Mouse (Mus musculus) bone marrow, adult 2 months (tissue): ENCODE measurements around the gene Drd1. TPM values are rescaled to one million over a fixed set of nuclear protein-coding genes. Genes with fewer than 3 reads are reported as not detected.

Source experiments
- H3K27ac ChIP-seq: fragments of 200-500 bp; 2 replicates; pipeline ENCODE4 v1.5.1; 2012; ENCODE audit warnings: low read depth, mild to moderate bottlenecking, control low read depth, inconsistent platforms, low read length; ENCODE audit not compliant: control insufficient read depth, poor library complexity, insufficient read depth
- H3K4me1 ChIP-seq: fragments of 200-500 bp; 2 replicates; pipeline ENCODE4 v1.6.1; 2011; ENCODE audit warnings: low read length; ENCODE audit not compliant: control insufficient read depth, insufficient read depth
- H3K4me3 ChIP-seq: fragments of 200-500 bp; replicated peaks from 2 replicates; pipeline ENCODE3; 2011; ENCODE audit warnings: mild to moderate bottlenecking, low read depth, low read length, control low read depth; ENCODE audit not compliant: control insufficient read depth
- CTCF ChIP-seq: fragments of 200-500 bp; IDR thresholded peaks from 2 replicates; pipeline ENCODE4 v1.5.1; 2011; ENCODE audit warnings: low read length, control low read depth; ENCODE audit not compliant: control insufficient read depth, insufficient read depth
- POLR2A ChIP-seq: fragments of 200-500 bp; IDR thresholded peaks from 2 replicates; pipeline ENCODE4 v1.6.1; 2011; ENCODE audit warnings: low read depth, mild to moderate bottlenecking, control low read depth, low read length, borderline replicate concordance; ENCODE audit not compliant: control insufficient read depth
- WGBS: fragments of 180-500 bp; shearing (Covaris S2); methylation state at CpG from one replicate; pipeline ENCODE4 v1.1.7; 2018; 5-methylcytosine and 5-hydroxymethylcytosine counted together
- polyA plus RNA-seq: library from polyadenylated mRNA; stranded (reverse); fragments of >200 nt; gene quantifications from 2 replicates; pipeline ENCODE4 v1.2.4, GENCODE M21; 2011; ENCODE audit warnings: low replicate concordance; ENCODE audit not compliant: missing spikeins, insufficient read depth, insufficient read length

Gene Drd1
- polyA plus RNA-seq, 1 experiment = not detected

DNA sequence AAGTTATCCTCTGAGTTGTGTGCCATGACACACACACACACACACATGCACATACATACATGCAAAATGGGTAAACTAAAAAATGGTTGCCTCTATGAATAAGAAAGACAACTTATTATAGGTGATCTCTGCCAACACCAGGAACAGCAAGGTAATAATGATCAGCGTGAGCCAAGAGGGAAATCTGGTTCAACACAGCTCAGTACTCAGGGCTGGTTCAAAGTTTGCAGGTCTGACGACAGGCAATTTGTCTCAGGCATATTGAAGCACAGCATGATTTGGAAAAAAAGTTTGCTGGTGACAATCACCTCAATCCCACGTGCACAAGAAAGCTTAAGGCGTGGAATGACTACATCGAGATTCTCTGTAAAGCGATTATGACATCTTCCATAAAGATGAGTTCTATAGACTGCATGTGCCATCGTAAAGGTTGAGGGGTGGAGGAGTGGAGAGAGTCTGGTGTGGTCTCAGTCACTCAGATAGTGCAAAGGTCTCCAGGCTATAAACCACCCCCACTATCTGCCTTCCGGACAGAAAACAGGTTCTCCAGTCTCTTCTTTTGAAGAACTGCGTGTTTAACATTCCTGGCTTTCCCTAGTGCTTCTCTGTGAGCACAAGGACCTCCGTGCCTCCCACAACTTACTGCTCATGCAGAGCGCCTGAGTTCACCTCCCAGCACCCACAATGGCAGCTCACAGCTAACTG lies 22.1 kb upstream of the Drd1 start:
- 86% methylated on average over 11 of the region's 11 CpGs for WGBS
- TF ChIP-seq POLR2A (no peak), CTCF (no peak)
- H3K4me1 ChIP-seq = peaks cover 13% of the 10 kb centered on the region

DNA sequence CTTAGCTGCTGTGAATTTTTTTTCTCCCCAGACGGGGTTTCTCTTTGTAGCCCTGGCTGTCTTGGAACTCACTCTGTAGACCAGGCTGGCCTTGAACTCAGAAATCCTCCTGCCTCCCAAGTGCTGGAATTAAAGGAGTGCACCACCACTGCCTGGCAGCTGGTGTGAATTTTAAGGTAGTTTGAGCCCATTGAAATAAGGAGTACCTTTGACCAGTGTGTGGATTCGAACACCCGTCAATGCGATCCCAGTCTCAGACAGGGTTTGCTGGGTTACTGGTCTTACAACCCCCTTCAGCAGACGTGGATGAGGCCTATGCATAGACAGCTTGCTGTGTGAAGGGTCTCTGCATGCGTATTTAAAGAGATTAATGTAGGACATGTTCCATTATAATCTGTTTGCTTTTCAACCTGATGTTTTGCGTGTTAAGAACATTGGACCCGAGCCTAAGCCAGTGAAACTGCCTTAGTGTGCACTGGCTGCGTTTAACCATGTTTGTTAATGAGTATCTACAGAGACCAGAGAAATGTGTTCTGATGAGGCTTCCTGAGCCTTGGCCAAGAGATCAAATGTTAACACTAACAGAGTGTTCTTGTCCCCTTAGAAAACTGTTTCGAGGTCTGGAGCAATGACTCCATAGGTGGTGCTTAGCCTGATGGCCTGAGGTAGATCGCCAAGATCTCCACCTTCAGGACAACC lies 21.4 kb upstream of the Drd1 start:
- no peak overlapping the region for H3K4me3 ChIP-seq
- no peak overlapping the region for H3K27ac ChIP-seq
- WGBS = 81% methylated on average over 11 of the region's 11 CpGs
- H3K4me1 ChIP-seq = peaks cover 13% of the 10 kb centered on the region
- TF ChIP-seq CTCF (no peak), POLR2A (no peak)

More for the DNA sequence above, 22.1 kb upstream of the Drd1 start:
- no peak overlapping the region for H3K27ac ChIP-seq
- no peak overlapping the region for H3K4me3 ChIP-seq

DNA sequence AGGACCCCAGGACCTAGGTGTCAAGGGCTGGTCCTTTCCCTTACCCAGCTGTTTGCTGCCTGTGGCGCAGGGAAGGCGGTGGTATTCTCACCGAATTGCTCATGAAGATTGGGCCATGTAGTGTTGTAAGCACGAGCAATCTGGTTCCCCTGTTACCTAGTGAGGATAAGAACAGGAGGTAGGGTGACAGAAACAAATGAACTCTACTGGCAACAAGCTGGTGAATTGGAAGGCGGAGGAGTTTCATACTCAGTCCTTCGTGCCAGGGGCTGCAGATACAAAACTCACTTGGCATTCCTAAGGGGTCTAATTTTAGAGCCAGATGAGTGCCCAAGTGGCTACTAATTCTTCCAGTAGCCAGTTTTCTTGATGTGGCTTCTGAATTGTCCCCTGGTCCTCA lies 20.5 kb upstream of the Drd1 start:
- H3K4me3 ChIP-seq = no peak overlapping the region
- peaks cover 11% of the 10 kb centered on the region for H3K4me1 ChIP-seq
- no peak overlapping the region for H3K27ac ChIP-seq
- WGBS = 74% methylated on average over 6 of the region's 6 CpGs
- TF ChIP-seq POLR2A = no peak
- TF ChIP-seq CTCF = no peak

DNA sequence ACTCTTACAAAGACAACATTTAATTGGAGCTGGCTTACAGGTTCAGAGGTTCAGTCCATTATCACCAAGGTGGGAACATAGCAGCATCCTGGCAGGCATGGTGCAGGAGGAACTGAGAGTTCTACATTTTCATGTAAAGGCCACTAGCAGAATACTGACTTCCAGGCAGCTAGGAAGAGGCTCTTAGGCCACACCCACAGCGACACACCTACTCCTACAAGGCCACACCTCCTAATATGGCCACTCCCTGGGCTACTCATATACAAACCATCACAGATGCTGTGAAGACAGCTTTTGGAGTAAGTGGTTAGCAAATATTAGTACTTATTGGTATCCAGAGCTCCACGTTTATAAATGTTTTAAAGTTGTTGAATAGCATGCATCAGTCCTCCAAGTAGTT lies 19.9 kb upstream of the Drd1 start:
- TF ChIP-seq POLR2A = no peak
- TF ChIP-seq CTCF = no peak
- 79% methylated on average over 2 of the region's 2 CpGs for WGBS
- H3K4me3 ChIP-seq = no peak overlapping the region
- H3K27ac ChIP-seq = no peak overlapping the region
- H3K4me1 ChIP-seq = peaks cover 11% of the 10 kb centered on the region

DNA sequence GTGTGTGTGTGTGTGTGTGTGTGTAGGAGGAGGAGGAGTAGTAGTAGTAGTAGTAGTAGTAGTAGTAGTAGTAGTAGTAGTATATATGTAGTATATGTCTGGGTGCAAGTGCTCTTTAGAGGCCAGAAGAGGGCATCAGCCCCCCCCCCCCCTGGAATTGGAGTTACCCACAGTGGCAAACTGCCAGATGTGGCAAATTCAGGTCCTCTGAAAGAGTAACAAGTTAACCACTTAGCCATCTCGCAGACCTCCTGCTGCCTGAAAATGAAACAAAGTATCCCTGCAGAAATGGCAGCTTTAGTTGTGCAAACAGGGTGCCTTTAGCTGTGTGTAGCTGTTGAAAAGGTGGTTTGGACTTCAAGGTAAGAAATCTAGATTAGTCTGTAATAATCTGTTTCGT lies 18.0 kb upstream of the Drd1 start:
- no peak overlapping the region for H3K27ac ChIP-seq
- H3K4me1 ChIP-seq = peaks cover 2% of the 10 kb centered on the region
- 36% methylated on average over 2 of the region's 2 CpGs for WGBS
- no peak for TF ChIP-seq POLR2A
- no peak for TF ChIP-seq CTCF
- H3K4me3 ChIP-seq = no peak overlapping the region

DNA sequence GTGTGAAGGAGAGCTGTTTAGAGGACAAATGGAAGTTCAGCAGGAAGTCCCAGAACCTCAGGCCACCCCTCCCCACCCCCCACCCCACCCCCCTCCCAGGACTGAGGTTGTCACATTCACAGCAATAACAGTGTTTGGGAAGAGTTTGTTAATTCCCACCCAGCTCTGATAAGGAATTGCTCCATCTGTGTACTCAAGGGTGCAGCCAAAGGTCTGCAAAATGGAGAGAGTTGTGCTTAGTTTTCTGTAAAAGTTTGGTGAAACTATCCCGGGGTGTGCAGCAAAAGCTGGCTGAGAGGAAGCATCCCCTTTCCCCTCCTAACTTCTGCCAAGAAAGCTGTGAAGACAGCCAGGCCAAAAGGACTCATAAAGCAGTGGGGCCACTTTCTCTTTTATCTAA lies 17.6 kb upstream of the Drd1 start:
- H3K27ac ChIP-seq = no peak overlapping the region

DNA sequence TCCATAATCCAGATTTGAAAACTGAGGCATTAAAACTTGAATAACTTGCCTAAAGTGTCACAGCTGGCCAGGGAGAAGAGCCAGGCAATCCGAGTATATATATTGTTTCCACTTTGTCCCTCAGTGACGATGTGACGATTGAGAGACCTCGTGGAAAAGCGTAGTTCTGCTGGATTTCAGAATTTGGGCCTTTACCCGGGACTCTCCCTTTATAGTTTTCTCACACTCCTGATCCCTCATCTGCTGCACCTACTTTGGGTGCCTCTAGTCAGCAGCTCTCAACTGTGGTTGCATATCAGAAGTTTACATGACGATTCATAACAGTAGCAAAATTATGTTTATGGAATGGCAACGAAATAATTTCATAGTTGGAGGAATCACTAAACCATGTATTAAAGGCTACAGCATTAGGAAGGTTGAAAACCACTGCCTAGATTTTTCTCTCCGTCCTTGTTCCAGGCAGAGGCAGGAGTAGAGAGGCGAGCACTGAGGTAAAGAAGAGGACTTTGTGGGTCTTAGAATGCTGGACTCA lies 17.1 kb upstream of the Drd1 start:
- TF ChIP-seq CTCF (no peak), POLR2A (no peak)

More for the DNA sequence above, 17.6 kb upstream of the Drd1 start:
- TF ChIP-seq POLR2A = no peak
- no peak for TF ChIP-seq CTCF
- Histone ChIP-seq H3K4me3 (peak overlapping the region; percentile 88), H3K4me1 (peaks cover 2% of the 10 kb centered on the region)
- WGBS = 0% methylated on average over 1 of the region's 1 CpGs

DNA sequence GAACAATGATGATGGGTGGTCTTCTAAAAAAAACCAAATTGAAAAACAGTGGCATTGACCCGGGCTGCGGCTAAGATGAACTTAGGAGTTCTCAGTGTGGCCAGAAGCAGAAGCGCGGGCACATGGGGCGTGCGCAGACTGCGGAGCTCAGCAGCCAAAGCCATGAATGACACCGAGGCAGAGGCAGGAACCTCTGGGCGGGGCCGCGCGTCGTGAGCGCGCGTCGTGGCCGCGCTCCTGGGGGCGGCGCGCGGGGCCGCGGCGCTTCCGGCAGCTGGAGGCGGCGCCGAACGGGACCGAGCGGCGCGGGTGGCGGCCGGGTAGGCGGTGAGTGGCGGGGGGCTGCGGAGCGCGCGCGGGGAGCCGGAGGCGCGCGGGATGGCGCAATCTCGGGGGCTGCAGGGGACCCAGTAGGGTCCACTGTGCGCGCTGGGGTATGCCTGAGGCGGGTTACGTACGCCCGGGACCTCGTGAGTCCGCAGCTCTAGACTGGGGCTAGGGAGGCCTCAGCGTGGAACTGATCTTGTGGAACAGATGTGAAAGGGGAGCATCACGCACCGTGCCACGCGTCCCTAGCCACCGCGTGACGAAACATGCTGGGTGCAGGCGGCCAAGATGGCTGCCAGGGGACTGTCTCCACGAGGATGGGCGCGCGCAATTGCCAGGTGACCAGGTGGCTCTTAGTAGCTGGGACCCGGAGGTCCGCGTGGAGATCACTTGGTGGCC lies 16.3 kb upstream of the Drd1 start, which contains the start of gene Sfxn1:
TSS of gene Sfxn1 (plus strand) at position 264 of the 726 bp plus-strand sequence.
- Histone ChIP-seq H3K27ac (peak within 1 kb of the TSS; percentile 55), H3K4me3 (peak within 1 kb of the TSS; percentile 88), H3K4me1 (peaks cover 2% of the 10 kb centered on the region)
- TF ChIP-seq POLR2A (peak; percentile 11; the same call in 1 of the 2 replicates), CTCF (no peak)
- WGBS = under 1% methylated on average over 74 of the region's 74 CpGs

More for the DNA sequence above, 17.1 kb upstream of the Drd1 start:
- Histone ChIP-seq H3K4me1 (peaks cover 2% of the 10 kb centered on the region), H3K27ac (no peak overlapping the region), H3K4me3 (peak overlapping the region; percentile 88)
- 15% methylated on average over 10 of the region's 10 CpGs for WGBS
